Mouse (Mus musculus) layer of hippocampus, adult 8-10 months (tissue): ENCODE results near the gene Zdhhc7. TPM values are rescaled to one million over a fixed set of nuclear protein-coding genes. Genes with fewer than 3 reads are reported as not detected.
A peak's percentile ranks its signal among the peaks of the same experiment; 100 is the strongest.

ENCODE experiments used
- DNase-seq, 2 experiments: peaks; one replicate each; pipeline ENCODE4 v3.0.0; 2022; ENCODE audit warnings: low spot score in 2 of 2
- total RNA-seq, 4 experiments: library from RNA; stranded (reverse); gene quantifications; 2 replicates each; pipeline ENCODE4 v1.2.4; 2022

Gene Zdhhc7
- 10 to 100 TPM; 28.4 to 37.8 (median 32.3) TPM for total RNA-seq

DNA sequence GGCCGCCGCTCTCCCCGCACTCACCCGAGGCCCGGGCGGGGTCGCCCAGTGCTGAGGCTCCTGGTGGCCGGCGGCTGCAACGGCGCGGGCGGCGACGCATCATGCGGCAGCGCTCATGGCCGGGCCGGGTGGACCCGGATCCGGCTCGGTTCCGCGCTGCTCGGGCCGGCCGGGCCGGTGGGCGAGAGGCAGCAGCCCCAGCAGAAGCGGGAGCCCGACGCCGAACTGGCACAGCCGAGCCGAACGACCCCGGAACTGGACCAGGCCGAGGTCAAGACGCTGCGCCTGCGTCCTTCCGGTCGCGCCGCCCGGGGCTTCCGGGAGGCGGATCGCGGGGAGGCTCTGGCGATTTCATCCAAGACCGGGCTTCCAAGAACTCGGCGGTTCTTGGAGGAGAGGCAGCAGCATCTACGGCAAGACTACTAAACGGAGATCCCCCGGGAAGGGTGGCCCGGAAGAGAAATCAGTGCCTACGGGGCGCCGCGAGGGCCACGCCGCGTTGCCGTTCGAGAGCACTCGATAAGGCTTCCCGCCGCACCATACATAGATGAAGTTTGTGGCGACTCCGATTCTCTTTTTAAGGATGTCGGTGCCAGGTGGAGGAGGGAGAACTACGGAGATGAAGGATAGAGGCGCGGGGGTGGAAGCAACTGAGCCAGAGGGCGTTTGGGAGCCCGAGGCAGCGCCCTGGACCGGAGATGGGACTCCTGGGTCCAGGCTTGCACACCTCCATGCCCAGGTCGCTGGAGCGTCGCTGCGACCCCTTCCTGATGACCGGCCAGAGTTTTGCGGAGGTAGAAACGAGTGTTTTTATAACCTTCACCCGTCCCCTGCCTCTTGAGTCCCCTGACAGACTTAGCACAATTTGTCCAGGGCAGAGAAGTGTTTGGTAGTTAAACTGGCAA, at the start of gene Zdhhc7:
Gene Zdhhc7 (minus strand): TSS at position 415 of the 905 bp plus-strand sequence.
- DNase-seq, result peak; percentile 66 to 86

DNA sequence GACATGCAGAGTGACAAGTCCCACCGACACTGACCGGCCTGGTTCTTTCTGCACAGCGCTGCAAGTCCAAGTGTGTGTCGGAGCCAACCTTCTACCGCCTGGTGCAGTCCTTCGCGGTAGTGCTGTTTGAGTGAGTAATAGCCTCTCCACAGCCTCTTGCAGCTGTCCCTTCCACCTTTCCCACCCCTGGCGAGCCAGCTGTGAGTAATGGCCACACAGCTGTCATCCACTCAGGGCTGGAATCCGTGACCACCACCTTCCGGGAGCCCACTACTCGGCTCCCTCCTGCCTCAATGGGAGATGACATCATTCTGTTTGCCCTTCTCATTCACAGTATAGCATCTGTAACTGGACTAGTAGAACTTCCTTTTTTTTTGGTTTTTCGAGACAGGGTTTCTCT, 48.7 kb upstream of the Zdhhc7 start:
- DNase-seq, result no peak

DNA sequence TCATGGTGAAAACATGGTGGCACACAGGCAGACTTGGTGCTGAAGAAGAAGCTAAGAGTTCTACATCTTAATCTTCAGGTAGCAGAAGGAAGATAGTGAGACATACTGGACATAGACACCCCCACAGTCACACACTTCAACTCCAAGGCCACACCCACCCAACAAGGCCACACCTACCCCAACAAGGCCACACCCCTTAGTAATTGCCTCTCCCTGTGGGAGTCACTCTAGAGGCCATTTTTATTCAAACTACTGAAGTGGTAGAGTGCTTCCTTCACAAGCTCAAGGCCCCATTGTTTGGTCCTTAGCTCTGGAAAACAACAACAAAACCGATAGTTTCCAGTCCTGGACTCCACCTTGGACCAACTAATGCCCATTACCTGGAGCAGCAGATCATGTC, 44.8 kb upstream of the Zdhhc7 start:
- no peak for DNase-seq

DNA sequence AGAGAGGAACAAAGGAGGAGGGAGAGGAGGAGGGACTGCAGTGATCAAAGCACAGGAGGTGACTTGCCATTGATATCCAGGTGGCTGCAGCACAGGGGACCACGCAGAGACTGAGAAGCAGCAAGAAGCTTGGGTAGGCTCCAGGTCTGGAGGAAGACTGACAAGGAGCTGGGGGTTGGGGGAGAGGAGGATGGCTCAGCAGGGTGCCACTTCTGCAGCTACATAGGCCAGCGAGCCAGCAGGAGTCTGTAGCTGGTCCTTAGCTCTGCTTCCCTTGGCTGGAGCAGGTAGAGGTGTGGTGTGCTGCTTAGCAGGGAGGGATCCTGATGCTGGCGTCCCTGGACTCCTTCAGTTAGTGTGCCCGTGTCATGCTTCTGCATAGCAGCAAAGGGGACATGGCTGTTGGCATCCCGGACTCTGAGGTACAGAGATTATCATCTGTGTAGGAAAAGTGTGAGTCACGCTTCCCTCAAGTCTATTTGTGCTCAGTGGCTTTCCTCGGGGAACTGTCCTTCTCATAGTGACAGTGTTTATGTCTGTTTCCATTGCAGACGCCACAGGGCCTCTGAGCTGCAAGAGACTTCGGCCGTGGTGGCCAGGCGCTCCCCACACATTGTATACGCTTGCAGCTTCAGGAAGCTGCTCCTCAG, 43.5 kb upstream of the Zdhhc7 start:
- no peak for DNase-seq

DNA sequence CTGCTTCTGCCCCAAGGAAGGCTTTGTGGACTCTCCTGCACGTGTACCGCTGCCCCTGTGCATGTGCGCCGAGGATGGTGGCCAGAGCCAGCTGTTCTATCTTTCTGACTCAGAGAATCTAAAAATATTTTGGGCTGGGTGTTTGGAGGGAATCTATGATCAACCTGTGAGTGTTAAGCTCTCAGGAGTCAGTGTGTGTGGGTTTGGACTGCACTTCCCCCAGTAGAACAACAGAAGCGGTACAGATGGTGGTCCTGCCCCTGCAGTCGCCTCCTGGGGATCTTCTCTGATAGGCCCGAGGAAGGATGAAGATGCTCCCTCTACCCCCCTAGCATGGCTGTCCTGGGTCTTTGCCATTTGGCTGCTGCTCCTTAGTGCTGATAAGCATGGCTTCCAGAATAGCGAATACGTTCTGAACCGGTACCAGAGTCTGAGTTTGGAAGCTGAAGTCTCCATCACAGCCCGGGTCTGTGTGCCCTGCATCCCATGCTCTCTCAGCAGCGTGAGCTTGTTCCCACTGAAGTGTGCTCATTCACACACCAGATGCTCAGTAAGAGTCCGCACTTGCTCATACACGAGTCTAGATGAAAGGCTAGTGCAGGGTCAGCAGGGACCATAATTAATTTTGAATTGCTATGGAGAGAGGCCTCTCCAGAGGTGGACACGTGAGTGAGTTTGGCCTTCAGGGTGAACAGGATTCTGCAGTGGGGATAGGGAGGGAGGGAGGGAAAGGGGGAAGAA, 42.8 kb upstream of the Zdhhc7 start:
- DNase-seq, result peak; percentile 46 to 59

DNA sequence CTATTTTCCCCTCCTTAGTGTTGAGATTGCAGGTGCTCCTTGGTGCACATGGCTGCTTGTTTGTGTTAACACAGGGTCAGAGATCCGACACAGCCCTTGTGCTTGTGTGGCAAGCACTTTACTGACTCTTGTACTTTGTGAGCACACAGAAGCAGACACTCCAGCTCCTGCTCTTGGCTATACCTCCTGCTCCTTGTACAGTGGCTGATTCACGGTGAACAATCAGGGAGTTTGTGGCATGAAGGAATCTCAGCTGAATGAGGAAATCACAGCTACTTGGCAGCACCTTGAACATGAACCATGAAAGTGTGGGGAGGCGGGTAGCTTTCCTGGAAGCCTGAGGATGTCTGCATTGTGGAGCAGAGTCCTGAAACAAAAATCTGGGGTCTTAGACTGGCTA, 39.5 kb upstream of the Zdhhc7 start:
- no peak for DNase-seq

DNA sequence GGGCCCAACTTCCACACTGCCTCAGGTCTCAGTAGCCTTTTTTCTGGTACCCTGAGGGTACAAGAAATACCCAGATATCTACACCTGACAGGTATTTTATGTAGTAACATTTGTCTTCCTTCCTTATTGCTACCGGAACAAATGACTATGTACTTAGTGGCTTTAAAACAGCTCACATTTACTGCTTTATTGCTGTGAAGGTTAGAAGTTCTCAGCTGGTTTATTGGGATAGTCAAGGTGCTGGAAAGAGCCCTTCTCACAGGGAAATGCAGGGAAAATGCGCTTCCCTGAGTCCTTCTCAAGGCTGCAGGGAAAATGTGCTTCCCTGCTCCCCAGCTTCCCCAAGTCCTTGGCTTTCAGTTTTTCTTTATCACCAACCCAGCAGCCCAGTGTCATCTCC, 37.7 kb upstream of the Zdhhc7 start:
- no peak for DNase-seq

DNA sequence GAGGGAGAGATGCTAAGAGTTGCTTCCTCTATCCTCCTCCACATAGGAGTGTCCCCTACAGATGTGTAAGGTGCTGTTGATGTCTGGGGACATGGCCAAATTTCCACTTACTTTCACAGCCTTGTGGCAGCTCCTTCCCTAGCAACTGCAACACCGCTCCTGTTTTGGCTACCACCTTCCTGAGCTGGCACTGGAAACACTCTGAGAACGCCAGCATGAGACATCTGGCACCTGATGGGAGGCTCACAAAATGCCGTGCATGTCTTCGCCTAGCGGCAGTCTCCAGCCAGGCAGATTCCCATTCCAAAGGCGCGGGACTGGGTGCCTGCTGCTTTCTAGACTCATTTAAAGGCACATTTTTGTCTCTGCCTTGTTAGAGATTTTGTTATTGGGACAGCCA, 35.3 kb upstream of the Zdhhc7 start:
- peak; percentile 77 for DNase-seq

DNA sequence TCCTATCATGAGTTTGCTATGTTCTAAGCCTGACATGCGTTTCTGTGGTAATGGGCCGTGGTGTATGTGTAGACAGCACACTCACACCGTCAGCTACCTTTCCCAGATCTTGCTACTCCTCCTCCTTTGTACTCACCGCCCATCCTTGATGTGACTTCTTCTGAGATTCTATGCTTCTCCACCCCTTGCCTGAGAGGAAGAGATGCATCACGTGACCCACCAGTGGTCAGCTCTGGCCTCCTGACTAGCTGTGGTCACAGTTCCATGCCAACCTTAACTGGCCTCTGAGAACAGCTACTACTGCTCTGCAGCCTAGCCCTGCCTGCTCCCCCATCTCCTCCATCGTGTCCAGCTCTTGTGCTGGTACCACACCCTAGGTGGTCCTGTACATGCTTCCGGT, 34.4 kb upstream of the Zdhhc7 start:
- DNase-seq, result no peak

DNA sequence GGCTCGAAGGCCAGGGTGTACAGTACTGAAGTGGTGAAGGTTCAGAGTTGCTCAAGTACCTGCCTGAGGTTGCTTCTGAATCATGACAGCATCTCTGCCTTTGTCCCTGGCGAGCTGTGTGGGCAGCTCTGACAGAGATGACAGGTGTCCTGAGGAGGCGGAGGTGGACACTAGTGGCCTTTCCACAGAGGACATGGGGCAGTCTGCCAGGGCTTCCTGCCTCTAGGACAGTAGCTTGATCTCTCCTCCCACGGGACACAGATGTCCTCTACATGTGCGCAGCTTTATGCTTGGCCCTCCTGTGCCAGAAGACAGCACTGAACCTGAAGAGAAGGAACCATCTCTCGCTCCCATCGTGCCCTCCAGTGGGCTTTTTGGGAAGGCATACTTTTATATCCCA, 31.9 kb upstream of the Zdhhc7 start:
- no peak for DNase-seq

DNA sequence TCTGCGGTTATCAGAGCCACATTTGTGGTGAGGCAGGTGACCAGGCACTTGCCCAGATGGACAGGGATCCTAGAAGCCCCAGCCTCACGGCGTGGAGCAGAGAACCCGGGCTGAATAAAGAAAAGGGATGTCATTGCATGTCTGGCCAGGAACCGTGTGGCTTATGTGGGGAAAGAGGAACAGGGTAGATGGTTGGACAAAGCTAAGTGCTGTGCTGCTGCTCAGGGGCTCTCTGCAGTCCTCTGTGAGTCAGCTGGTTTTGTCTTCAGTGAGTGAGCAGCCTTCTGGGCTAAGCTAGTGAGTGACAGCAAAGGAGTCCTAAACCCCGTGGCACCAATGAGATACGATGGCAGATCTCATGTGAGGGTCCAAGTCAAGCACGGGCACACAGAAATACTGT, 29.9 kb upstream of the Zdhhc7 start:
- no peak for DNase-seq

DNA sequence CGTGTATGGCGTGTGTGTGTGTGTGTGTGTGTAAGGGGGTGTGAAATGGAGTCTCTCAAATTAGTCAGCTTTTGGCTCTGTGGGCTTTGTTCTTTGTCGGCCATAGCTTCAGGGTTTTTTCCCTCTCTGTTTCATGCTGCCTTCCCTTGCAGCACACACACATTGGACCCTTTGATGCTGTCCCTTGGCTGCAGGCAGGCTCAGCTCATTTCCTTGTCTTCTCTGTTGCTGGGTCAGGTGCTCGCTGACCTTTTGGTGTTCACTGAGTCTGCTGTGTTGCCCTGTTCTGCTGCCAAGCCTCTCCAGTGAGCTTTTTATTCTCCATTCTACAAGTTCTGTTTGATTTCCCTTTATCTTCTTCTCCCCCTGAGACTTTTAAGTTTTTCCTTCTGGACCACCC, 28.3 kb upstream of the Zdhhc7 start:
- DNase-seq, result no peak

DNA sequence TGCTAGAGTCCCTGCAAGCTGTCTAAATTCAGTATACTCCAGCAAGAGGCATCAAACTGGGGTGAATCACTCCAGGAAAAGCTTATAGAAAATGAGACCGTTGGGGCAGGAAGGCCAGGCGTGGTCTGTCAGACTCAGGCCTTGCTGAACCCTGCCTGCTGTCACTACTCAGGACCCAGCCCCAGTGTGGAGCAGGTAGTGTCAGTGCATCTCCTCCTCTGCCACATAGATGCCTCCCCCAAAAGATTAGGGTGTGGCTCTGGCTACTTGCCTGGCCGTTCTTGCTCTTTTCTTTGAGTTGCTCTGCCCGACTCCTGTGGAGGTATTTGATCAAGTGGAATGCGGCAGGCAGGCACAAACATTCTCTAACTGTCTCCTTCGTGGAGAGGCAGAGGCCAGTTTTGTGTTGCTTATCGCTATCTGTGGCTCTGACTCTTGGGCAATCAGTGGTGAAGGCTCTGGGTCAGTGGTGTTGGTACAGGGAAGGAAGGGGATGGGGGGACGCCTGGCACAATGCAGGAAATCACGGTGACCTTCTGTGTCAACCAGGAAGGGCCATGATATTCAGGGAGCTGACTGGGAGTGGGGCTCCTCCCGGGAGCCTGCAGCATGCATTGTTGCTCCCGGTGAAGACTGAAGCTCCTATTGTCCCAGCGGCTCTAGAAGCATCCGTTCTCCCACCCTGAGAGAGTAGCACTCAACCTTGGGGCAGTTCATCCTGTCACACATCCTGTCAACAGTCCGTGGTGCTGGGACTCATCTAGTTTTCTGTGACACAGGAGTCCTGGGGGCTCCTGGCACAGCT, 25.3 kb upstream of the Zdhhc7 start:
- no peak for DNase-seq

DNA sequence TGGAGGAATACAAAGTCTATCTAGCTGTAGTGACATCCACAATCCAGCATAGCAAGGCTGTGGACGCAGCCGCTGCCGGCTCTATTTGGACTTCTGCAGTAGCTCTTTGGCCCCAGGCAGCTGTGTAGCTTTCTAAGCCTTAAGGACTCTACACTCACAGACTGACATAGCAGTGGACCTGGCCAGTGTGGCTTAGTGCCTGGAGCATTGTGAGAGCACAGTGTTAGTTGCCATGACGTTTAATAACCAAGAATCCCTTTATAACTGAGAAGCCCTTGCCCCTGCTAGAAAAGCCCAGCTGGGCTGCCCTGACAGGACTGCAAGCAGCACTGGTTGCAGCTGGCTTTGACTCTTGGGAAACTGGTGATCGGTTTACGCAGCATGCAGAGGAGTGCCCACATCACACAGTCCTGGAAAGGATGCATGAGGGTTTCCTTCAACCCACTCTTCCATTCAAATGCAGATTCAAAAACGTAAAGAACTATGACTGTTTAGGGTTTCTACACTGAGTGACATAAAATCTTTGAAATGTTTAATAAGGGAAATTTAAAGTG, 23.6 kb upstream of the Zdhhc7 start:
- no peak for DNase-seq

DNA sequence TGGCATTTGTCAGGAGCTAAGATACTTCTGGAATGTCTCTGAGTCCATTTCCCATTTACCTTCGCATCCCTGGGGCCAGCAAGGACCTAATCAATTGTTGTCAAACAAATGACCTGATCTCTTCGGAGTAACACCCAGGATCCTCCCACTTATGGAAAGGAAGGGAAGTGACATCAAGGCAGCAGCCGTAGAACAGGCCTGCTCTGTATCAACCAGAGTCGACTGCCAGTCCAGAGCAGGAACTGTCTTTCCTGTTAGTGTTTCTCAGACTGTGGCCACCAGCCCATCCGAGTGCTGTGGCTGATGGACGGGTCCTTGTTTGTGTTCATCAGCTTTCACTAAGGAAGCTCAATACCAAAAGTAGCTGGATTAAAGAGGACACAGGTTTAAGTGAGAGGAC, 23.0 kb upstream of the Zdhhc7 start:
- no peak for DNase-seq

DNA sequence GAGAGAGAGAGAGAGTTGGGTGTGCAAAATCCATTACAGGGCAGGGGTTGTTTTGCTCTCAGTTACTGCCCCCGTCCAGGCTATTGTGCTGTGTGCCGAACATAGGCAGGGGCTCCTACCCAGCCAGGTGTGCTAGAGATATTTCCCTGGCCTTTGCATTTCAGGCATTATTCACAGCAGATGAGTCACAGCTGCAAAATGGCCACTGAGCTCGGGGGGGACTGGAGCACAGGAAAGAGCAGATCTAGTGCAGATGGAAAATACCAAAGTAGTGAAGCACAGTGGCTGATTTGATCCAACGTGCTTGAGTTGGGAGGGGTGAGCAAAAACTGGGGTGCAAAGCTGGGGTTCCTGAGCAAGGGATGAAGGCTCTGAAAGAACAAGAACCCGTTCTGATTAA, 19.7 kb upstream of the Zdhhc7 start:
- DNase-seq, result no peak

DNA sequence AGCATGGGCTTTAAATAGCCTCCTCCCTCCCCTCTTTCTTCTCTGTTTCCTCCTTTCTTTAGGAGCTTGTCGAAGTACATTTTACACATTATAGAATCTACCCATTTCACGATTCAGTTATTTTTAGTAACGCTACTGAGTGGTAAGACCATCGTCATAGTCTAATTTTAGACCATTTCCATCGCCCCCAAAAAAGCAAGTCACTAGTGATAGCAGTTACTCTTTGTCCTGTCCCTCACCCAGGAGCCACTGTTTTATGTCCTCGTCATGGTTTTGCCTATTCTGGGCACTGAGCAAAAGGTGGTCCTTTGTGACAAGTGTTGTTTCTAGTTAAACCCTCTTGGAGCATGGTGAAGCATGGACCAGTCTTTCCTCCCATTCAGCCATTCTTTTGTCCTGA, 18.6 kb upstream of the Zdhhc7 start:
- DNase-seq, result no peak

DNA sequence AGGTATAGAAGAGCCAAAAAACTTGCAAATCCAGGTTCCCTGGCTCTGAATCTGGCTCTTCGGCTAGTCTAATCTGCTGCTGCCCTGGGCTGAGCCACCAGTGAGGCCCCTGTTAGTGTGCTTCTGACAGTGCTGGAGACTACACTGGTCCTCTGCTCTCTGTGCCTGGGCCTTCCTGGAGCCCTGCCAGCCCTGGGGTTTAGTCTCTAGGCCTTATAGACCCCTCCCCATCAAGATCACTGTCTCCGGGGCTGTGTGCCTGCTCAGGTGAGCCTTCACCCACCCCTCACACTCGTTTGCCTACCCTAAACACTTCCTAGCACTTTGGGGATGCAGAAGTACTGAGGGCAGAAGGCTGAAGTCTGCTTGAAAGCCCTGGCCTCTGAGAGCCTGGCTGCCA, 18.1 kb upstream of the Zdhhc7 start:
- no peak for DNase-seq

DNA sequence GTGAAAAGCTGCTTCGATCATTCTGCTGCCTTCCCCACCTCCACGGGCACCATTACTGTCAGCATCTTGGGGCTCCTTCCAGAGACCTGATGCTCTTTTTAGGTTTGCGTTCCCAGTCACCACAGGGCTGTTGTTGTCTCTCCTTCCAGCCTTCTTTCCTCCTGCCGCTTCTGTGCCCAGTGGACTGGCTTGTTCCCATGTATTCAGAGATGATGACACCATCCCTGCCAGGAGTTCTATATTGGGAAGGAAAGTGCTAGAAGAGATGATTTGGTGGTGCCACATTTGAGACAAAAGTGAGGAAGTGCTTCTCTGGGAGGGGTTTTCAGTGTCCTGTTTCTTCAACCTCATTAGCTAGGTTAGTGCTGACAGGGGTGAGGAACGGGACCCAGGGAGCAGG, 17.6 kb upstream of the Zdhhc7 start:
- DNase-seq, result no peak

DNA sequence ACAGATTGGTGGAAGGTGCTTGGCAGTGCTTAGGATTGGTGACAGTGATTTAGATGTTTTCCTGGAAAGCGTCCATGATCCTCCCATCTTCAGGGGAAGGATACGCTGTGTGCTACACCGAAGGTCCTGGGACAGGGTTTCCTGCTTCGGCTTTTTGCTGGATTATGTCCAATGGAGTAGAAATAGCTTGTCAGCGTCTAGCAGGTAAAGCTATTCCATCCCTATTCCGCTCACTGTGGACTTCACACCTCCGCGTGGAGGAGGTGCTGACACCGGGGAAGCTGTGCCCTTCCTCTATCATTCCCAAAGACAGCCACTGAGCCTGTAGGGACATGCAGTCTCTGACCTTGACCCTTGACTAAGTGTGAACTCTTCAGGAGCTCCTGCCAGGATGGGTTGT, 16.9 kb upstream of the Zdhhc7 start:
- no peak for DNase-seq

DNA sequence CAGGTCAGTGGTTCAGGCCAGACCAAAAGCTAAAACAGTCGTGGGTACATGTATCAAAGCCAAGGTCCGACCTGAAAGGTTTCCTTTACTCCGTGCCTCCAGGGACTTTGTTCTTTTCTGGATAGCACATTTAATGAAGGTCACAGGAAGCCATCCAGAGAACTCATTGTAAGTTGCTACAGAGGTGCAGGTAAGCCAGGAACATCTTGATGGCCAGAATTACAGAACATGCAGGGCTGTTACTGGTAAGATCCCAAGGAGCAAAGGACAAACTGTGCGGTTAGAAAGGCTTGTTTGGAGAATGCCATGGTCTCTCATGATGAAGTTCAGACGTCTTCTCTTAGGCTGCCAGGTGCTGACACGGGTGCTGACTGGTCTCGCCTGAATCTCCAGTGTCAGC, 15.3 kb upstream of the Zdhhc7 start:
- no peak for DNase-seq
